Mouse (Mus musculus): ENCODE data around the gene Myh7.

GRCm38 (mm10) chr14:55001938-55002686 lies 7.7 kb upstream of the Myh7 start:
- no peak for TF ChIP-seq ZNF384 (IDR thresholded peaks at IDR 0.05; ENCODE audit: low read depth, low read length)
- TF ChIP-seq CTCF (conservative IDR thresholded peaks at IDR 0.05 in 1 of 2, IDR thresholded peaks at IDR 0.05 in 1 of 2; ENCODE audit: low read depth in 2 of 2, low read length in 2 of 2) = no peak
- no peak for TF ChIP-seq POLR2A (IDR thresholded peaks at IDR 0.05; ENCODE audit: low read depth, low read length)
- TF ChIP-seq NELFE (IDR thresholded peaks at IDR 0.05; ENCODE audit: low read depth, low read length) = no peak
- no peak for TF ChIP-seq CHD1 (IDR thresholded peaks at IDR 0.05; ENCODE audit: low read depth, low read length)
- no peak for TF ChIP-seq EP300 (IDR thresholded peaks at IDR 0.05; ENCODE audit: low read length)
- TF ChIP-seq JUND (conservative IDR thresholded peaks at IDR 0.05; ENCODE audit: low read depth, low read length) = no peak
- no peak for TF ChIP-seq ETS1 (conservative IDR thresholded peaks at IDR 0.05; ENCODE audit: low read depth, low read length)
- no peak for TF ChIP-seq HCFC1 (IDR thresholded peaks at IDR 0.05; ENCODE audit: low read depth, low read length)

Data from CH12.LX (cell line).